Mouse (Mus musculus) retina, postnatal 1 day (tissue): ENCODE results near the gene Vmn1r169.
"Not testable (repeated sequence)": the region's sequence is repeated elsewhere in the genome, so short reads cannot be mapped to it uniquely, and the experiment has no call there.

Source experiments
- DNase-seq: peaks from one replicate; pipeline ENCODE4 v3.0.0-alpha.2; 2012

Gene Vmn1r169

DNA sequence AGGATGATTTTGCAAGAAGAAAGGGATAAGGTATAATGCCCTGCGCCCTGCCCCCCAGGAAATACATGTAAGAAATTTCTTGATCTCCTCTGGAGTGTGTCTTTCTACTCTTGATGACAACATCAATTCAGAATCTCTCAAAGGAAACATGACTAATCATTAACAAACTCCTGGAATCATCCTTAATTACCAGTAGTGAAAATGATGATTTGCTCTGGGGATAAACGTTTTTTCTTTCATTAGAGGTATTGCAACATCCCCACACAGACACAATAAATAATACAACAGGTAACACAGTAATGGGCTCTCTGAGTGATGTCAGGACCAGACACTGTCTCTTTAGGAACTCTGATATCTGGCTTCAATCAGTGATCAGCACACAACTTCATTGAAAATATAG, at the start of gene Vmn1r169:
Gene Vmn1r169, plus strand, starts transcription at position 301 of the 400 bp plus-strand sequence.
- DNase-seq: not testable (repeated sequence)

- not testable (repeated sequence) for DNase-seq
Measured at GRCm38 (mm10) chr7:23539432-23539831, 35.9 kb upstream of the Vmn1r169 start, which contains the start of gene Vmn1r168. Gene Vmn1r168, plus strand, starts transcription at chr7:23539732.

GRCm38 (mm10) chr7:23605875-23606274, 30.5 kb downstream of the Vmn1r169 start, which contains the start of gene Vmn1r170:
Gene Vmn1r170, plus strand, starts transcription at chr7:23606175.
- not testable (repeated sequence) for DNase-seq
